Mouse (Mus musculus): ENCODE results near the gene Rprd1b. TPM values are rescaled to one million over a fixed set of nuclear protein-coding genes. Genes with fewer than 3 reads are reported as not detected.

Rprd1b gene
- polyA plus RNA-seq, 1 experiment from 2014 or later = 54.0 TPM

GRCm38 (mm10) chr2:158161761-158162160 lies 133.5 kb downstream of the Rprd1b start:
- 89% methylated on average over 6 of the region's 6 CpGs for WGBS
- no peak overlapping the region for H3K4me3 ChIP-seq
- peaks cover 19% of the 10 kb centered on the region for H3K4me1 ChIP-seq
- no peak for DNase-seq (ENCODE audit: low spot score)
- no peaks in the 10 kb centered on the region for H3K36me3 ChIP-seq (replicated peaks)
- no peaks in the 10 kb centered on the region for H3K27me3 ChIP-seq (replicated peaks; ENCODE audit: low read depth, poor library complexity, severe bottlenecking)
- no peak overlapping the region for H3K27ac ChIP-seq (replicated peaks)
- H3K9me3 ChIP-seq = no peaks in the 10 kb centered on the region

GRCm38 (mm10) chr2:158163034-158163433 lies 134.7 kb downstream of the Rprd1b start:
- H3K36me3 ChIP-seq (replicated peaks) = no peaks in the 10 kb centered on the region
- H3K27me3 ChIP-seq (replicated peaks; ENCODE audit: low read depth, poor library complexity, severe bottlenecking) = no peaks in the 10 kb centered on the region
- no peak overlapping the region for H3K4me3 ChIP-seq
- no peak for DNase-seq (ENCODE audit: low spot score)
- no peak overlapping the region for H3K27ac ChIP-seq (replicated peaks)
- H3K4me1 ChIP-seq = peaks cover 25% of the 10 kb centered on the region
- no peaks in the 10 kb centered on the region for H3K9me3 ChIP-seq
- WGBS = 78% methylated on average over 6 of the region's 6 CpGs

- H3K9me3 ChIP-seq = no peaks in the 10 kb centered on the region
- peaks cover 24% of the 10 kb centered on the region for H3K4me1 ChIP-seq
- no peak for DNase-seq (ENCODE audit: low spot score)
- WGBS = 89% methylated on average over 4 of the region's 4 CpGs
- H3K4me3 ChIP-seq = no peak overlapping the region
- no peaks in the 10 kb centered on the region for H3K27me3 ChIP-seq (replicated peaks; ENCODE audit: low read depth, poor library complexity, severe bottlenecking)
- H3K27ac ChIP-seq (replicated peaks) = no peak overlapping the region
- H3K36me3 ChIP-seq (replicated peaks) = no peaks in the 10 kb centered on the region
These were observed 137.5 kb downstream of the Rprd1b start for GRCm38 (mm10) chr2:158165776-158166175.

- Histone ChIP-seq H3K27me3 (replicated peaks; ENCODE audit: low read depth, poor library complexity, severe bottlenecking) (no peaks in the 10 kb centered on the region), H3K36me3 (replicated peaks) (no peaks in the 10 kb centered on the region)
- 73% methylated on average over 7 of the region's 7 CpGs for WGBS
These were observed 138.3 kb downstream of the Rprd1b start for GRCm38 (mm10) chr2:158166628-158167027.

GRCm38 (mm10) chr2:158167496-158168205 lies 139.4 kb downstream of the Rprd1b start:
- 83% methylated on average over 9 of the region's 9 CpGs for WGBS
- Histone ChIP-seq H3K27ac (replicated peaks) (no peak overlapping the region), H3K4me3 (no peak overlapping the region), H3K36me3 (replicated peaks) (no peaks in the 10 kb centered on the region), H3K27me3 (replicated peaks; ENCODE audit: low read depth, poor library complexity, severe bottlenecking) (no peaks in the 10 kb centered on the region), H3K9me3 (no peaks in the 10 kb centered on the region), H3K4me1 (peaks cover 23% of the 10 kb centered on the region)
- no peak for DNase-seq (ENCODE audit: low spot score)

More at GRCm38 (mm10) chr2:158166628-158167027, 138.3 kb downstream of the Rprd1b start:
- Histone ChIP-seq H3K4me3 (no peak overlapping the region), H3K4me1 (peaks cover 23% of the 10 kb centered on the region), H3K9me3 (no peaks in the 10 kb centered on the region), H3K27ac (replicated peaks) (no peak overlapping the region)
- no peak for DNase-seq (ENCODE audit: low spot score)

- WGBS = 71% methylated on average over 8 of the region's 8 CpGs
These were observed 140.5 kb downstream of the Rprd1b start for GRCm38 (mm10) chr2:158168741-158169211.

GRCm38 (mm10) chr2:158169351-158169750 lies 141.1 kb downstream of the Rprd1b start:
- H3K27ac ChIP-seq (replicated peaks) = no peak overlapping the region
- no peaks in the 10 kb centered on the region for H3K9me3 ChIP-seq
- no peaks in the 10 kb centered on the region for H3K36me3 ChIP-seq (replicated peaks)
- H3K4me3 ChIP-seq = no peak overlapping the region
- 76% methylated on average over 6 of the region's 6 CpGs for WGBS
- H3K27me3 ChIP-seq (replicated peaks; ENCODE audit: low read depth, poor library complexity, severe bottlenecking) = no peaks in the 10 kb centered on the region
- DNase-seq (ENCODE audit: low spot score) = no peak
- peaks cover 23% of the 10 kb centered on the region for H3K4me1 ChIP-seq

More at GRCm38 (mm10) chr2:158168741-158169211, 140.5 kb downstream of the Rprd1b start:
- Histone ChIP-seq H3K27ac (replicated peaks) (no peak overlapping the region), H3K4me3 (no peak overlapping the region), H3K36me3 (replicated peaks) (no peaks in the 10 kb centered on the region), H3K9me3 (no peaks in the 10 kb centered on the region), H3K4me1 (peaks cover 23% of the 10 kb centered on the region), H3K27me3 (replicated peaks; ENCODE audit: low read depth, poor library complexity, severe bottlenecking) (no peaks in the 10 kb centered on the region)
- no peak for DNase-seq (ENCODE audit: low spot score)

- no peaks in the 10 kb centered on the region for H3K36me3 ChIP-seq (replicated peaks)
- no peaks in the 10 kb centered on the region for H3K9me3 ChIP-seq
- H3K27me3 ChIP-seq (replicated peaks; ENCODE audit: low read depth, poor library complexity, severe bottlenecking) = no peaks in the 10 kb centered on the region
- 90% methylated on average over 7 of the region's 7 CpGs for WGBS
- H3K27ac ChIP-seq (replicated peaks) = no peak overlapping the region
- H3K4me3 ChIP-seq = no peak overlapping the region
- DNase-seq (ENCODE audit: low spot score) = no peak
- H3K4me1 ChIP-seq = peaks cover 23% of the 10 kb centered on the region
These were observed 141.5 kb downstream of the Rprd1b start for GRCm38 (mm10) chr2:158169771-158170170.

GRCm38 (mm10) chr2:158170394-158170793 lies 142.1 kb downstream of the Rprd1b start:
- H3K9me3 ChIP-seq = no peaks in the 10 kb centered on the region
- 80% methylated on average over 2 of the region's 2 CpGs for WGBS
- H3K4me1 ChIP-seq = peaks cover 24% of the 10 kb centered on the region
- no peak overlapping the region for H3K4me3 ChIP-seq
- no peak for DNase-seq (ENCODE audit: low spot score)
- H3K36me3 ChIP-seq (replicated peaks) = no peaks in the 10 kb centered on the region
- no peak overlapping the region for H3K27ac ChIP-seq (replicated peaks)
- H3K27me3 ChIP-seq (replicated peaks; ENCODE audit: low read depth, poor library complexity, severe bottlenecking) = no peaks in the 10 kb centered on the region

- WGBS = 78% methylated on average over 5 of the region's 5 CpGs
- Histone ChIP-seq H3K27ac (replicated peaks) (no peak overlapping the region), H3K27me3 (replicated peaks; ENCODE audit: low read depth, poor library complexity, severe bottlenecking) (no peaks in the 10 kb centered on the region), H3K36me3 (replicated peaks) (no peaks in the 10 kb centered on the region), H3K9me3 (no peaks in the 10 kb centered on the region), H3K4me1 (peaks cover 28% of the 10 kb centered on the region), H3K4me3 (no peak overlapping the region)
- DNase-seq (ENCODE audit: low spot score) = no peak
These were observed 146.1 kb downstream of the Rprd1b start for GRCm38 (mm10) chr2:158174438-158174837.

- peaks cover 29% of the 10 kb centered on the region for H3K4me1 ChIP-seq
- H3K4me3 ChIP-seq = no peak overlapping the region
- H3K27me3 ChIP-seq (replicated peaks; ENCODE audit: low read depth, poor library complexity, severe bottlenecking) = 0 out of 2 replicates have a peak, but pooled peaks cover 4% of the 10 kb centered on the region
- WGBS = 93% methylated on average over 15 of the region's 15 CpGs
- H3K27ac ChIP-seq (replicated peaks) = no peak overlapping the region
- no peaks in the 10 kb centered on the region for H3K9me3 ChIP-seq
- DNase-seq (ENCODE audit: low spot score) = no peak
- H3K36me3 ChIP-seq (replicated peaks) = no peaks in the 10 kb centered on the region
These were observed 146.7 kb downstream of the Rprd1b start for GRCm38 (mm10) chr2:158174958-158175357.

GRCm38 (mm10) chr2:158175433-158175832 lies 147.1 kb downstream of the Rprd1b start:
- no peak for DNase-seq (ENCODE audit: low spot score)
- 80% methylated on average over 3 of the region's 3 CpGs for WGBS
- H3K9me3 ChIP-seq = no peaks in the 10 kb centered on the region

GRCm38 (mm10) chr2:158176763-158177162 lies 148.5 kb downstream of the Rprd1b start:
- 92% methylated on average over 9 of the region's 9 CpGs for WGBS
- no peak for DNase-seq (ENCODE audit: low spot score)
- no peak overlapping the region for H3K4me3 ChIP-seq
- peaks cover 29% of the 10 kb centered on the region for H3K4me1 ChIP-seq
- no peaks in the 10 kb centered on the region for H3K36me3 ChIP-seq (replicated peaks)
- 0 out of 2 replicates have a peak, but pooled peaks cover 9% of the 10 kb centered on the region for H3K27me3 ChIP-seq (replicated peaks; ENCODE audit: low read depth, poor library complexity, severe bottlenecking)
- no peaks in the 10 kb centered on the region for H3K9me3 ChIP-seq
- H3K27ac ChIP-seq (replicated peaks) = no peak overlapping the region

More at GRCm38 (mm10) chr2:158175433-158175832, 147.1 kb downstream of the Rprd1b start:
- H3K36me3 ChIP-seq (replicated peaks) = no peaks in the 10 kb centered on the region
- no peak overlapping the region for H3K27ac ChIP-seq (replicated peaks)
- H3K4me1 ChIP-seq = peaks cover 29% of the 10 kb centered on the region
- no peak overlapping the region for H3K4me3 ChIP-seq
- H3K27me3 ChIP-seq (replicated peaks; ENCODE audit: low read depth, poor library complexity, severe bottlenecking) = 0 out of 2 replicates have a peak, but pooled peaks cover 6% of the 10 kb centered on the region

All from embryonic facial prominence, embryonic 10.5 days (tissue).